Mouse (Mus musculus): ENCODE data around the gene Pgc.

Gene Pgc

DNA sequence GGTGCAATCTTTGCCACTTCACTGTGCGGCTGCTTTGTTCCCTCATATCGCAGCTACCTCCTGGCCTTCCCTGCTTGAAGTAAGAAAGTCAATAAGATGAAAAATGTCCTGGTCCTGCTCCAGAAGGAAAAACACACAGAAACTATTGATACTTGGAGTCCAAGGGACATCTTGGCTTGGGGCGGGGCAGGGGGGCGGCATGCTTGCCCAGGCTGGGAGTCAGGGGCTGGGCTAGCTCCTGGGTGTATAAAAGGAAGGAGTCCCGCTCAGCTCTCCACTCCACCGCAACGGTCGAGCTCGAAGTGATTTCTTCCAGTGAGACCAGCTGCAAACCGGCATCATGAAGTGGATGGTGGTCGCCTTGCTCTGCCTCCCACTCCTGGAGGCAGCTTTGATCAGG, at the start of gene Pgc:
Pgc (plus strand) TSS at position 277 of the 400 bp plus-strand sequence.
- DNase-seq (ENCODE audit: extremely low spot score), result no peak

DNA sequence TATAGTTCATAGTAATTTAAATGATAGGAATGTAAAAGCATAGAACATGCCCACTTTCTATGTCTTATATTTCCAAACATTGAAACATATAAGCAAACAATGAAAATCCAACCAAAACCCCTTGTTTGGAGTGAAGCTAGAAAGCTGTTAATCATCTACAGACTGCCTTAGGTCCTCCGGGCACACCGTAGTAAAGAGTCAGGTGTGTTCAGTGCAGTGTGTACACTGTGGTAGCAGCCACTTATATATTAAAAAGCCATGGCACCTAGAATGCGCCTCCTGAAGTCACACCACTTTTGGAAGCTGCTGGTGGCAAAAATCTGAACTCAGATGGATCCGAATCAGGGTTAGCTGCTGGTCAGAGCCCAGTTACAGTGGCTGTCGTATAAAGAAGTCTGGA, 48.4 kb upstream of the Pgc start:
- DNase-seq (ENCODE audit: extremely low spot score), result no peak

DNA sequence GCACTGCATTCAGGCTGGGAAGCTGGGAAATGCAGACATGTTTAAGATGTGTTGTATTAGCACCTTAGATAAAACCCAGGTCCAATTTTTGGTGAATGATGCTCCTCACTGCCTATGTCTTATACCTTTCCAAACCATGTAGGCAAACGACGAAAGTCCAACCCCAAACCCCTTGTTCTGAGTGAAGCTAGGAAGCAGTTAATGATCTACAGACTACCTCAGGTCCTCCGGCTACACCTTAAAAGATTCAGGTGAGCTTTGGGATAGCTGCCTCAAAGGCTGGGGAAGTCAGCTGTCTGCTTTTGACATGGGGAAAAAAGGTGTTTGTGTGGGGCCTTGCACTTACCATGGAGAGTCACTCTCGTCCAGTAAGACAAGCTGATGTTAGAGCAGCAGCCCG, 47.9 kb upstream of the Pgc start:
- no peak for DNase-seq (ENCODE audit: extremely low spot score)

DNA sequence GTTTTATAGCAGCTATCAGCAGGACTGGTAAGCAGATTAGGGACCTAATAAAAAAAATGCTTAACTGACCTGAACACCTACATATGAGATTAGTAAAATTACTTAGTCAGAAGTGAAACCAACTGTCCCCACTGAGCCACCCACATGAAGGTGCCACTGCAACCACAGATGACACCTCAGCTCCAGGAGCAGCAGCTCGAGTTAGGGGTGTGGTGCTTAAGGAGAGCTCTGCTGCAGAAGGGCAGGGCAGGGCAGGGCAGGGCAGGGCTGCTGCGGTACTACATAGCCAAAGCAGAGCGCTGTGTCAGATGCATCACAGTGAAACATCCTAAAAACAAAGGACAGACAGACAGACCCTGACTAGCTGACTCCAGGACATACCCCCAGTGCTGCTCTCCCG, 43.8 kb upstream of the Pgc start:
- no peak for DNase-seq (ENCODE audit: extremely low spot score)

DNA sequence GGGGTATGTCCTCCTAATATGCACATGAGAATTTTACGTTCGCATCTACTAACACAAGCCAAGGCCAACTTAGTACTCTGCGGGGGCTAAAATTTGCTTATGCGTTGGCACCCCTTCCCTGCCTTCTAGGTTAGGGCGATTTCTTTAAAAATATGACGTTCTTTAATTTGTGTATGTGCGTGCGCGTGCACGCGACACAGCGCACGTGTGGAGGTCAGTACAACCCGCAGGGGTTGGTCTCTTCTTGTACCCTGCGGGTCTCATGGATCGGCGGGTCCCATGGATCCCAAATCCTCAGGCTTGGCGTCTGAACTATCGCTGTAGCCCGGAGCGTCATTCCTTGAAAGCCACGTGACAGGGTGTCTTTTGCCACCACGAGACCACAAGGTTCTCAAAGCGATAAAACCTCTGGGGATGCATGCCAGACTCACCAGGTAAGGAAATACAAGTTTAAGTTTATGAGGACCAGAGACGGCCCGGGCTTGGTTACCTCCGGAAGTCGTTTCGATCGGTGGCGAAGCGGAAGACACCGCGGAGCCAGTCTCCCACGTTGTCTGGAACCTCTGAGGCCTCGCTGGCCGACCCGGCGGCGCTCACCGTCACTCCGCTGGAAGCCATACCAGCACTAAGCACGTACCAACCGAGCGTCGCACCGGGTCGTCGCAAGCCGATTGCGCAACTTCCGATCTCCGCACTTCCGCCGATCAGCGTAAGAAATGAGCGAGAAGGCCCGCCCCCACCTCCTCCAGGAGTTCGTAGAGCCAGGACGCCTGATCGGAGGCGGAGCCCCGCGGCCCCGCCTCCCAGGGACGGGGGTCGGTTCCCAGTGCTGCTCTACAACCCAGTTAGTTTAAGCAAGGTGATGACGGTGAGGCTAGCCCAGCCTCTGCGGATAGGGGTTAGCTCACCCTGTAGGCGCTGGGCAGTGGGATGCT, 39.0 kb upstream of the Pgc start:
- peak; percentile 92 for DNase-seq (ENCODE audit: extremely low spot score)

DNA sequence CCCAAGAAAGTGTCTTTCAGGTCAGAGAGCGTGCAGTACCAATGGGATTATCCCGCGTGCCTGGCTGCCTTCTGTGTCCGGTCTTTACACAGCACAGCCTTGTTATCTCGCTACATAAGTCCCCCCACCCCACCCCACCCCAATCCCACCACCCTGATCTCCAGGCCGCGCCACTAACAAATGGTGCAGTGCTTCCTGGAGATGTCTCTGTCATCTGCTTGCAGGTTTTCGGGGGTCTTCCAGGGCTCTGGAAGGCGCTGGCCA, 38.4 kb upstream of the Pgc start, which contains the start of gene Tomm6:
Tomm6 (minus strand) TSS at position 43 of the 264 bp plus-strand sequence.
- DNase-seq (ENCODE audit: extremely low spot score), result no peak

DNA sequence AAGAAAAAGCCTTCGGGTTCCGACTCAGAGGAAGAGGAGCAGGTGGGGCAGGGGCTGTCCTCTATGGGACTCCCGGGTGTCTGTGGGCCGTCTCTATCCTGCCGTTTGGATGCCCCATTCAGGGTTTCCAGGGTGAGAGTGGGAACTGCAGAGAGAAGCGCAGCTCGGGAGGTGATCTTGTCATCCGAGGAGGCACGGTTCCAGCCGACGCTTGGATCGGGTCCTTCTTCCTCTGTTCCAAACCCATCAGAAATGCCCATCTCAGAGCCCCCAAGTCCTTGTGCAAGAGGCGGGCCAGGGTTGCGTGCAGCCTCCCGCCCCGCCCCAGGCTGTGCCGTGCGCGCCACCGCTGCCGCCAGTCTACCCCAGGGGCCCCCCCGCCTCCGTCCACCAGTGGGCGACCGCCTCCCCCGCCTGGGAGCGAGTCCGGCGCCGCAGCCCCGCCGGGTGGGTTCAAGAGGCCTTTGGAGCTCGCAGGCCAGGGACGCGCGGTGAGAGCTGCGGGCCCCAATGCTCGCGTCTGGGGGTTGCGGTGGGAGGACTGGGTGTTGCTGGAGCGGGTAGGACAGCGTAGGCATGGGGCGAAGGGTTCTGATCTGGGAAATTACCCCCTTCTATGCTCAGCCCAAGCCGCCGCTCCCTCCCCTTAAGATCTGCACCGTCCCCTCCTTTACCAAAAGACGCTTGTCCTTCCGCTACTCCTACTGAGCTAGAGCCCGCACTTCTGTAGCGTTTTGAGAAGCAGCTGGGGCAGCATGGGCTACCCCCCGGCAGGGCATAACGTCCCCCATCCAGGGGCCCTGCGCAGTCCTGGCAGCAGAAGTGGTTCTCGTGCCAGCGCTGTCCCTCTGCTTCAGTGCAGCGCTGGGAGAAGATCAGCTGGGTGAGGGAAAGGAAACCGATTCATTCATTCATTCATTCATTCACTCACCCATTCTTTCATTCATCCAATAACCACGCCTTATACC, 37.8 kb upstream of the Pgc start, which contains the start of gene Frs3:
Frs3 (plus strand) TSS at position 423 of the 968 bp plus-strand sequence.
- peak; percentile 77 for DNase-seq (ENCODE audit: extremely low spot score)

DNA sequence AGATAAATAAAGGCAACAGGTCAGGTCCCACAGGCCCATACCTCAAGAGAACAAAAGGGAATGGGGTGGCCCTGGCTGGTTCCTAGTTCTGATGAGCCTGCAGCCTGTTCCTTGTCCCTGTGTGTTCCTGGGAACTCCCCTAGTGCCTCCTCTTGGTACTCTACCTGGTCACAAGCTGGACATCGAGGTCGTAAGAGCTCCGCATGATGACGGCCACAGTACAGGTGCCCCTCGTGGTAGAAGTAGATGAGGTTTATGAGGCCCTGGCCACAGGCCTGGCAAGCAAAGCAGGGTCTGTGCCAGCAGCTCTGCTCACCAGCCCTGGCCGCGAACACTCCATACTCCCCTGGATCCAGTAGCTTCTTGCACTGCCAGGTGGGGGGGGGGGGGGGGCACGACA, 36.7 kb upstream of the Pgc start:
- no peak for DNase-seq (ENCODE audit: extremely low spot score)

DNA sequence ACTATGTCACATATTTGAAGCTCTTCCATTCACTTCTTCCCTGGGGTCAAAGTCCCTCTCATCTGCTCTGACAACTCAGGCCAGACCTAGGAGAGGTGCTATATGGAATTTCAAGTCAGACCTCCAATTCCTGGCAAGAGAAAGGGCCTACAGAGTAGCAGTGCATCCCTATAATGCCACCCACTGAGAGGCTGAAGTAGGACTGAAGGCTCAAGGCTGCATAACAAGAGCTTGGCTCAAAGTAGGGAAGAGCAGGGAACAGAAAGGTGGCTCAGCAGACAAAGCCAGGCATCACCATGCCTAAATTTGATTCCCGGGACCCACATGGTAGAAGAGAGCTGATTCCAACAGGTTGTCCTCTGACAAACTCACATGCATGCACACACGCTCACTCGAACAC, 35.0 kb upstream of the Pgc start:
- no peak for DNase-seq (ENCODE audit: extremely low spot score)

DNA sequence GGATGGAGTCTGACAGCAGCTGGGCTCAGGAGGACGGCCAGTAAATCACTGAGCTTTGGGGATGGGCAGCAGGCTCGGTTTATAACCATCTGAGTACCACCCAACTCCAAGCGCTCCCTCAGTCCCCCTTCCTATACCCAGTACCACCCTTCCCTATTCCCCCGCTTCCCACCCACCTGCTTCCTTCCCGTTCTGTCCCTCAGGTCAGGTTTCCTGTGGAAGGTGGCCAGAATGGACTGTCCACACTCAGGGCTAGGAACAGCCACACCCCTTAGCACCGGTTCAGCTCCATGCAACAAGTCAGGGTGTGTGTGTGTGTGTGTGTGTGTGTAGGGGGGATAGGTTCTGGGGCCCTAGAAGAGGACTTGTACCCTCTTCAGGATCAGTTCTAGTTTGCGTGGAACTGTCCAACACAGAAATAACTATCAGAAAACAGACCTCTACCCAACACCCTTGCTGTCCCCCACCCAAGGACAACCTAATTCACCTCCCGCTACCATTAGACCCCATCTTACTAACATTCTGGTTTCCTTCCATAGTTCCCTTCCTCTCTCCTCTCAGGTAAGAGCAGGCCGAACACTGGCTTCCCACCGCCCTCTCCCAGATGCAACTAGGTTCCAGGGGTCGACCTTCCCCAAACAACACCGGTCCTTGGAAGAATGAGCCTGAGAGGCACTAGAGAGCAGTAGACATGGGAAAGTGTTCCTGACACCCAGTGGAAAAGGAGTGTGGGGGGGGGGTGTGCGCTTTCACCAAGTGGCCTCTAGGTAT, 32.8 kb upstream of the Pgc start:
- DNase-seq (ENCODE audit: extremely low spot score), result no peak

DNA sequence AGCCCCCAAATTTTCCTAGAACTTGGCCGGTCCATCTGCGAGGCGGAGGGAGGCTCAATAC, 32.4 kb upstream of the Pgc start, which contains the start of gene Gm21981:
Gm21981 (minus strand) TSS at position 14 of the 61 bp plus-strand sequence.
- DNase-seq (ENCODE audit: extremely low spot score), result no peak

DNA sequence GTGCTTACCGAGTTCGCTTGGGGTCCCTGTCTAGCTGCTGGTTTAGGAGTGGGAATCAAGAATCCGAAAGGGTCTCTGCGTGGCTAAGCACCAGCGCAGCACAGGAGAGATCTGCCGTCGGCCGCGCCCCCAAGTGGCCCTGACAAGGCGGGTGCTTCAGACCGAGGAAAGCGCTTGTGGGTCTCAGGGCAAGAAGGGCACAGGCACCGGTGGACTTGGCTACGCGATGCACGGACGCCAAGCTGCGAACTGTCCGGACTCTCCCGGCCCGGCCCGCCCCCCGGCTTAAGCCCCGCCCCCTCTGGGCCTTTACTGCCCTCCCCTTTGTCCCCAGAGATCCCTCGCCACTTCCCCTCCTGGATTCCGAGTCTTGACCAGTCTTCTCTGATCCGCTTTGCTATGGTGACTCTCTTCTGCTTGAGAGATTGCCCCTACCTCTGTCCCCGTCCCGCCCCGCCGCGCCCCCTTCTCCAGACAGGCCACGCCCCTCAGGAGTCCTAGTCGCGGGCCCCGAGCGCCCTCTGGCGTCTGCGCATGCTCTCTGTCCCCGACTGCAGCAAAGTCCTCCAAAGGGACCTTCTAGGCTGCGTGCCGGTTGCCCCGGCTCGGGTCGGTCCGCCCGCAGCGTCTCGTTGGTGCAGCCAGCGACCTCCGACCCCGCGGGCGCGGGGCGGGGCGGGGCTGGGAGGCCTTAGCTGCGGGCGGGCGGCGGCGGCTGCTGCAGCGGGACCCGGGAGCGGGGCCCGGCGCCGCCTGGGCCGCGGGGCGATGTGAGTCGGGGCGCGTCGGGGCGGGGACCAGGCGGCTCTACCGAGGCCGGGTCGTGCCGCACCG, 31.9 kb upstream of the Pgc start, which contains the start of gene Prickle4:
Prickle4 (minus strand) TSS at position 234 of the 834 bp plus-strand sequence.
- peak; percentile 99 for DNase-seq (ENCODE audit: extremely low spot score)

DNA sequence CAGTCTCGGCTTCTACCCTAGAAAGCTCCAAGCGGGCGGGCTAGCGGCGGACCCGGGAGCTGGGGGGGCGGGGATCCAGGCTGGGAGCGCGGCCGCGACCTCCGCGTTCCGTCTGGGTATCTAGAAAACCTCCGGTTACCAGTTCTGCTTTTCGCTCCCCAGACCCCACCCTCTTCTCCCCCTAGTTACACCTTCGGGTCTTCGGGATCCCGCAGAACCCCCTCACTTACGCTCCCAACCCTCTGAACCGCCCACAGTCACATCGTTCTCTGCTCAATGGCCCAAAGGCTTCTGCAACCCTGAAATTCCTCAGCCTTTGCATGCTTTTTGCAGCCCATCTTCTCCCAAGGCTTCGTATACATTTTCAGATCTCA, 31.3 kb upstream of the Pgc start:
- DNase-seq (ENCODE audit: extremely low spot score), result no peak

DNA sequence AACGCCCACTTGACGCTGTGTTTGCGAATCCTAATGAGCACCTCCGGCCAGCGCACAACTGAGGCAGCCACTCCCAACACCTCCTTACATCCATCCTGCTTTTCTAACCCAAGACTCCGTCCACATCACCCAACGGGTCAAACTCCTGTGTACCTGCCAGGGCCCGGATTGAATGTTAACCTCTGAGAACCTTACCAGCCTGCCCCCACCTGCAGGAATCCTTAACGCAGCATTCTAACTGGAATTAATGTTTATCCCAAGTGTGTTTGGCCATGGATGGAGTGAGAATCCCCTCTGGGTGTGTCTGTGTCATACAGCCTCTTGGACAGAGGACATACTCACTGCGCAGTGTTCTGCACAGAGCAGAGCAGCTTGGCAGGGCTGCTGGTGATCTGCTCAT, 28.5 kb upstream of the Pgc start:
- DNase-seq (ENCODE audit: extremely low spot score), result no peak

DNA sequence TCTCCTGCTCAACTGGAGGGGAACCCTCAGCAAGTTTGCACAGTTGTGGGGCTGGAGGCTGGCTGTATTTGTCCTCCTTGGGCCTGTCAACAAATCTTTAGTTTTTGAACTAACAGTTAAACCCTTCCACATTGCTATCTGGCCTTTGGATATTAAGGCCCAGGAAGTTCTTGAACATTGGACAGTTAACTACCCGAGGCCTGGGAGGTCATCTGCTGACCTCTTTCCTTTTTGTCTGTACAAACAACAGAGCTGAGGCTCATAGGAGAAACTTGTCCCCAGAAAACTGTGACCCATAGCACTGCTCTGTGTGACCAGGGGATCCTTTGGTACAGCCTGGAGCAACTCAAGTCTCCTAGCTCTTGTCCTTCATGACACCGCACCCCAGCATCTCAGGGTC, 27.6 kb upstream of the Pgc start:
- no peak for DNase-seq (ENCODE audit: extremely low spot score)

DNA sequence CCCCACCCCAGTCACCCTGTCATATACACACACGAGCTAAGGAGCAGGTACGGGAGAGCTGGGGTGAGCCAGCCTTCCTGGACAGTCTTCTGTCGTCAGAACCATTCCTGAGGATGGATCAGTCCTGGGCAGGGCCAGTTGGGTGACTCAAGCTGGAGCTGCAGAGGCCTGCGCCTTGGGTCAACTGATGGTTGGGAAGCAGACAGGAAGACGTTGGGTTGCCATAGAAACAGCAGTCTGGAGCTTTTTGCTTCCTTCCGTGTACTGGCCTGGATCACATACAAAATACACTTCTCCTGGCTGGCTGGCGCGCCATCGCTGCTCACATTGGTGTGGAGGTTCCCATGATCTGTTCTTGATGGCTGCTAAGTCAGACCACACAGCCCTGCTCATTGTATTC, 24.8 kb upstream of the Pgc start:
- DNase-seq (ENCODE audit: extremely low spot score), result no peak

DNA sequence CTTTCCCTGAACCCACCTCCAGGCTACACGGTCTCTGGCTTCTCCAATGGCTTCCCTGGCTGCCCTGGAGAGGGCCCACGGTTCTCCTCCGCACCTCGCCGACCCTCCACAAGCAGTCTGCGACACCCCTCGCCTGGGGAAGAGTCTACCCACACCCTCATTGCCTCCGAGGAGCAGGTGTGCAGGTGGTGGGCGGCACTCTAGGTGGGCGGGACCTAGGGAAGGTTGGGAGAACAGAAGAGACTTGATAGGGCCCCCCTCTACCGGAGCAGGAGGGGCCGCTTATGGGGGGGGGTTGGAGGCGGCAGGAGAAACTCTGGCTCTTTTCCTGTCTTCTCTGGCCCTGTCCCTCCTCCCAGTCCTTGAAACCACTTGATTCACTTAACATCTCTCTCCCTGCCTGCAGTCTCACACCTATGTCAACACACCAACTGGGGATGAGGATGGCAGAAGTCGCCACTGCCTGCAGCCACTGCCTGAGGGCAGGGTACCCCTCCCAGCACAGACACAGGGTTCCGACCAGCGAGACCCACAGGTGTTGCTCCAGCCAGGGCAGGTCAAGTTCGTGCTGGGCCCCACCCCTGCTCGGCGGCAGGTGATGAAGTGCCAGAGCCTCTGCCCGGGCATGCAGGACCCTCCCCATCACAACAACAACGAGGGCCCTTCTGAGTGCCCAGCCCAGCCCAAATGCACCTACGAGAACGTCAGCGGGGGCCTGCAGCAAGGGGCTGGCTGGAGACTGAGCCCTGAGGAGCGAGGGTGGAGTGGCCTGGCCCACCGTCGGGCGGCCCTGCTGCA, 23.9 kb upstream of the Pgc start:
- DNase-seq (ENCODE audit: extremely low spot score), result no peak

DNA sequence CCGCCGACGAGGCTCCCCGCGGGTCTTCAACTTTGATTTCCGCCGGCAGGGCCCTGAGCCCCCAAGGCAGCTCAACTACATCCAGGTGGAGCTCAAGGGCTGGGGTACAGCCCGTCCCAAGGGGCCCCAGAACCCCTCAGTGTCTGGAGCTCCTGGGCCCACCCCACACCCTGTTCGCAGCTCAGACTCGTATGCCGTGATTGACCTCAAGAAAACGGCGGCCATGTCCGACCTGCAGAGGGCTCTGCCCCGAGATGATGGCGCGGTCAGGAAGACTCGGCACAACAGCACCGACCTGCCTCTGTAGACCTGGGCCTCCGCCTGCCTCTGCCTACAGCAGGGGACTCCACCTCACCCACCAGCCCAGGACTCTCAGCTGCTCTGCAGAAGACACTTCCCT, 23.1 kb upstream of the Pgc start:
- peak; percentile 40 for DNase-seq (ENCODE audit: extremely low spot score)

DNA sequence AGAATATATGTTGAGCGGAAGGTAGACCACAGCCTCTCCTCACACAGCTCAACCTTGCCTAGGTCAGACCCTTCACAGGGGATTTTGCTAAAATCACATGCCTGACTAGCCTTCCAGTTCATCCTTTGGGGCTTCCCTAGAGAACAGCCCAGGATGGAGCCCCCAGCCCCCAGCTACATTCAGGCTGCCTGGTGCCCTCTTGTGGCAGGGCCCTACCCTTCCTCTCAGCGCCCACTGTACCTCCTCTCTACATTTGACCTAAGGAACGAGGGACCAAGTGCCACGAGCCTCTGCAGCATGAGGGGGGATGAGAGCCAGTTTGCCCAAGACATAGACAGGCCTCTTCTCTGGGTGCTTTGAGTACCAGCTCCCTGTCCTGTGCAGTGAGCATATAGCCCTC, 21.9 kb upstream of the Pgc start:
- DNase-seq (ENCODE audit: extremely low spot score), result no peak

DNA sequence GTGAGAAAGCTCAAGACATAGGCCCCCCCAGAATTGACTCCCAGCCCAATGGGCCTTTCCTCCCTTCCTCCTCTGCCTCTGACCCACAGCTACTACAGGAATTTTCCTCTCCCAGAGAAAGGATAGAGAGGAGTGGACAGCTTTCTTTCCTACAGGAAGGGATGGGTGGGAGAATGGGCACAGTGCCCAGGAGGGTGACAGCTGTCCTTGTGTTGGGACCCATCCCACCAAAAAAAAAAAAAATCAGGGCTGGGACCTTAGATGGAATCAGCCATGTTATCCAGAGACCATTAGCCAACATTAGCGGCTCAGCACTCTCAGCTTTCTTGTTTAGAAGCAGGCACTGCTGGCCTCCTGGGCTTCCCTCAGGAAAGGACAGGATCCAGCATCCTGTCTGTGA, 20.4 kb upstream of the Pgc start:
- no peak for DNase-seq (ENCODE audit: extremely low spot score)

DNA sequence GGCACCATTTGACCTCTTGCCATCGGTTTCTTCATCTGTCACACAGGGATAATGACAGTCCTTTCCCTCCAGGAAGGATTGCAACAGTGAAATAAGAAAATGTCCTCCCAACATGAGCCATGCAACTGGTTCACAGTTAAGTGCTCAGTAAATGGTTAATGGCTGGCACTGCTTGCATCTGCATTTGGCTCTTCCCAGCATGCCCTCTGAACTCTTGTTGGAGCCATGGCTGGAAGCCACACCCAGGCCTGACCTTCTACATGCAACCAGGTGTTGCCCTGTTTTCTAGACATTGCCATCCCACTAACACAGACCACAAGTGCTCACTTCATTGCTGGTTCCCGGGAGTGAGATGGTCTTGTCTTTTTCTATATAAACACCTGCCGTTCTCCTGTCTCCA, 18.7 kb upstream of the Pgc start:
- DNase-seq (ENCODE audit: extremely low spot score), result no peak
